Mouse (Mus musculus) liver, embryonic 14.5 days (tissue): ENCODE measurements around the gene Atf7ip. TPM values are rescaled to one million over a fixed set of nuclear protein-coding genes. Genes with fewer than 3 reads are reported as not detected.
A peak's percentile ranks its signal among the peaks of the same experiment; 100 is the strongest.

Experiments
- ATAC-seq: fragments of 200-750 bp; cut with Nextera tagmentation; 2 replicates; pipeline ENCODE4 v1.8.0; 2017; ENCODE audit warnings: moderate number of reproducible peaks, mild to moderate bottlenecking, moderate library complexity; ENCODE audit not compliant: insufficient read depth
- DNase-seq, 3 experiments: peaks; one replicate each; pipeline ENCODE4 v3.0.0-alpha.2; 2012 to 2013; ENCODE audit warnings: low read depth in 3 of 3, low spot score in 3 of 3
- H3K27ac ChIP-seq: fragments of 300-500 bp; sonication (generic); 2 replicates; pipeline ENCODE4 v1.5.1; 2014; ENCODE audit warnings: moderate library complexity, mild to moderate bottlenecking, control low read depth, inconsistent platforms
- H3K27me3 ChIP-seq: fragments of 300-500 bp; sonication (generic); 2 replicates; pipeline ENCODE4 v1.6.1; 2014; ENCODE audit warnings: mild to moderate bottlenecking, low read length, moderate library complexity; ENCODE audit not compliant: control insufficient read depth, insufficient read depth
- H3K36me3 ChIP-seq: fragments of 300-500 bp; sonication (generic); replicated peaks from 2 replicates; pipeline ENCODE4 v1.6.1; 2014; ENCODE audit warnings: low read depth; ENCODE audit not compliant: control insufficient read depth, insufficient read depth
- H3K4me1 ChIP-seq, 2 experiments: fragments of 200-500 bp in 1 of 2; fragments of 300-500 bp in 1 of 2; sonication (generic) in 1 of 2; replicated peaks; 2 replicates each; pipeline ENCODE4 v1.6.1; 2012 to 2014; ENCODE audit warnings: antibody characterized with exemption in 1 of 2, inconsistent platforms in 1 of 2, low read length in 1 of 2; ENCODE audit not compliant: control insufficient read depth in 2 of 2, insufficient read depth in 2 of 2
- H3K4me2 ChIP-seq: fragments of 300-500 bp; sonication (generic); 2 replicates; pipeline ENCODE4 v1.6.1; 2014; ENCODE audit warnings: low read depth, mild to moderate bottlenecking, control low read depth, moderate library complexity
- H3K4me3 ChIP-seq, 2 experiments: fragments of 200-500 bp in 1 of 2; fragments of 300-500 bp in 1 of 2; sonication (generic) in 1 of 2; 2 replicates each; pipeline ENCODE4 v1.5.1; 2012 to 2014; ENCODE audit warnings: low read depth in 2 of 2, low read length in 2 of 2, mild to moderate bottlenecking in 2 of 2, control low read depth in 1 of 2, inconsistent platforms in 1 of 2, moderate library complexity in 1 of 2; ENCODE audit not compliant: insufficient read depth in 1 of 2
- H3K9ac ChIP-seq: fragments of 300-500 bp; sonication (generic); replicated peaks from 2 replicates; pipeline ENCODE4 v1.6.1; 2014; ENCODE audit warnings: mild to moderate bottlenecking, control low read depth, moderate library complexity
- H3K9me3 ChIP-seq: fragments of 300-500 bp; sonication (generic); 2 replicates; pipeline ENCODE4 v1.6.1; 2016; ENCODE audit warnings: low read length, mixed read lengths; ENCODE audit not compliant: control insufficient read depth
- CTCF ChIP-seq: IDR thresholded peaks from 2 replicates; pipeline ENCODE4 v1.5.1; 2016; ENCODE audit warnings: antibody characterized with exemption, low read depth, control low read depth
- EP300 ChIP-seq: IDR thresholded peaks from 2 replicates; pipeline ENCODE4 v1.6.1; 2016; ENCODE audit warnings: antibody characterized with exemption, low read depth
- WGBS: fragments of 180-500 bp; shearing (Covaris S2); extraction: QIAGEN DNeasy Blood & Tissue Kit; methylation state at CpG from one replicate; pipeline ENCODE4 v1.1.7; 2014; ENCODE audit not compliant: insufficient replicate concordance; 5-methylcytosine and 5-hydroxymethylcytosine counted together
- polyA plus RNA-seq, 2 experiments: library from polyadenylated mRNA; depleted of rRNA in 1 of 2; stranded (reverse) in 1 of 2; unstranded in 1 of 2; fragments of >200 nt; fragmentation: Nextera tagmentation in 1 of 2; extraction: Ambion mirVana in 1 of 2; gene quantifications; 2 replicates each; pipeline versions ENCODE4 v1.2.1 to v1.2.3; 2012 to 2014

Atf7ip gene
- polyA plus RNA-seq, 2 experiments = 7.2 to 14.2 TPM

- no peaks in the 10 kb centered on the region for H3K36me3 ChIP-seq
- DNase-seq (no peak), ATAC-seq (peak; percentile 29)
- H3K9ac ChIP-seq = peak overlapping the region; percentile 35; the same call in 1 of the 2 replicates
- H3K4me3 ChIP-seq = no peak overlapping the region
- no peaks in the 10 kb centered on the region for H3K9me3 ChIP-seq
- TF ChIP-seq EP300 = peak; percentile 42
- TF ChIP-seq CTCF = no peak
- WGBS = 12% methylated on average over 11 of the region's 11 CpGs
- no peaks in the 10 kb centered on the region for H3K27me3 ChIP-seq
- H3K27ac ChIP-seq = peak overlapping the region; percentile 63
- H3K4me2 ChIP-seq = peak overlapping the region; percentile 61
- peaks cover 55% of the 10 kb centered on the region in 2 experiments for H3K4me1 ChIP-seq
Measured at GRCm38 (mm10) chr6:136473472-136474129, 32.4 kb upstream of the Atf7ip start.

DNA sequence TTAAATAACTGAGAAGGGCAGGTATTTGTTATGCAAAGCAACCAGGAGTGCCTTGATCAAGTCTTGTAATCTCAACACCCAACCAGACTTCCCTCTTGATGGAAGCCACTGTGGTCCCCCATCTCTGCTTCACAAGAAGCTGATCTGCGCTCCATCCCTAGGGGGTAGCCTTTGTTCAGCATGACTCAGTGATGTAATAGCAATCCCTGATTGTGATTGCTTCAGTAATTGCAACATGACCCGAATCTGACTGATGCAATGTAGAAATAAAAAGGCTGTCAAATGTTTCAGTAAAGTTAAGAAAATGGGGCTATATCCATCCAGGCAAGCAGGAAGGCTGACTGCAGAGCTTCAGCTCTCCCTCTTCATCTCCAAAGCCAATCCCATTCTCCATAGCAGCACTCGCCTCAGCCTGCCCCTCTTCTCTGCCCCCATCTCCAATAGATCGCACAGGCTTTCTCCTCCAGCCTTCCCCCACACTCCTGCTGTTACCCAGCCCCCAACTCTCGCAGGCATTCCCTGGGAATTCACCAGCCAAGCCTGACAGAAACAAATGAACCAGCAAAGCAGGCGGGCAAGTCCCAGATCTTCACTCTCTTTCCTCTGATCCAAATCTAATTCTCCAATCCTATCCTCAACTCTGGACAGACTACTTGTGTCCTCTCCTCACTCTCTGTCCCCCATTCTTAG lies 30.7 kb upstream of the Atf7ip start:
- no peaks in the 10 kb centered on the region for H3K9me3 ChIP-seq
- no peaks in the 10 kb centered on the region for H3K27me3 ChIP-seq
- no peak for DNase-seq
- ATAC-seq = no peak
- no peaks in the 10 kb centered on the region for H3K36me3 ChIP-seq
- H3K9ac ChIP-seq = no peak overlapping the region
- H3K4me3 ChIP-seq = no peak overlapping the region
- no peak overlapping the region for H3K4me2 ChIP-seq
- 66% methylated on average over 6 of the region's 6 CpGs for WGBS
- peaks cover 38% of the 10 kb centered on the region in 2 experiments for H3K4me1 ChIP-seq
- TF ChIP-seq CTCF (no peak), EP300 (no peak)
- no peak overlapping the region for H3K27ac ChIP-seq

- WGBS = 77% methylated on average over 1 of the region's 1 CpGs
- Histone ChIP-seq H3K9me3 (peaks cover 2% of the 10 kb centered on the region; the same call in 1 of the 2 replicates), H3K36me3 (no peaks in the 10 kb centered on the region), H3K4me1 (peaks cover 13 to 15% of the 10 kb centered on the region in 2 experiments), H3K4me2 (no peak overlapping the region), H3K27me3 (no peaks in the 10 kb centered on the region), H3K4me3 (no peak overlapping the region), H3K9ac (no peak overlapping the region), H3K27ac (no peak overlapping the region)
- DNase-seq (no peak), ATAC-seq (no peak)
- TF ChIP-seq CTCF = no peak
- no peak for TF ChIP-seq EP300
Measured at GRCm38 (mm10) chr6:136477878-136478277, 28.1 kb upstream of the Atf7ip start.

DNA sequence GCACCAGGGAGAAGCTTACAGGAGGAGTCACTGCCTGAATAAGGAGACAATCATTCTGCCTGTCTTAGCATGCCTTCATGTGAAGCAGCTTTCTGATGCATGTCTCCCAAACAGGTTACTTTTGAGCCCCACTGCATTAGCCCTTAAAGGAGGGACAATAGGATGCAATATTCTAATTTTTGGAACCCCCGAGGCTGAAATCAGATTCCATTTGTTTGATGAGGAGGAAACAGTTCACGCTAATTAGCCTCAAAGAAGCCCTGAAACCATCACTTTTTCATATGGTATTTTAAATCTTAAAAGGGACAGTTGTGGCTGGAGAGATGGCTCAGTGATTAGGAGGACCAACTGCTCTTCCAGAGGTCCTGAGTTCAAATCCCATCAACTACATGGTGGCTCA lies 22.4 kb upstream of the Atf7ip start:
- no peak for DNase-seq
- TF ChIP-seq EP300 = no peak
- no peak for TF ChIP-seq CTCF
- H3K9me3 ChIP-seq = peaks cover 2% of the 10 kb centered on the region; the same call in 1 of the 2 replicates

GRCm38 (mm10) chr6:136484093-136484492 lies 21.9 kb upstream of the Atf7ip start:
- ATAC-seq (no peak), DNase-seq (no peak)
- H3K4me1 ChIP-seq = no peaks in the 10 kb centered on the region
- H3K27ac ChIP-seq = no peak overlapping the region
- peaks cover 2% of the 10 kb centered on the region; the same call in 1 of the 2 replicates for H3K9me3 ChIP-seq
- no peaks in the 10 kb centered on the region for H3K36me3 ChIP-seq
- TF ChIP-seq CTCF (no peak), EP300 (no peak)
- no peak overlapping the region for H3K4me3 ChIP-seq
- H3K27me3 ChIP-seq = no peaks in the 10 kb centered on the region
- WGBS = 80% methylated on average over 3 of the region's 3 CpGs
- no peak overlapping the region for H3K9ac ChIP-seq
- no peak overlapping the region for H3K4me2 ChIP-seq

More for the DNA sequence above, 22.4 kb upstream of the Atf7ip start:
- no peak overlapping the region for H3K4me2 ChIP-seq
- no peak for ATAC-seq
- H3K27ac ChIP-seq = no peak overlapping the region
- no peaks in the 10 kb centered on the region for H3K36me3 ChIP-seq
- no peaks in the 10 kb centered on the region for H3K4me1 ChIP-seq
- 75% methylated on average over 2 of the region's 2 CpGs for WGBS
- no peak overlapping the region for H3K9ac ChIP-seq
- no peaks in the 10 kb centered on the region for H3K27me3 ChIP-seq
- no peak overlapping the region for H3K4me3 ChIP-seq
